Mouse (Mus musculus) erythroid progenitor cell, adult 5-6 weeks (primary cell): ENCODE results near the gene 4933402N03Rik. TPM values are rescaled to one million over a fixed set of nuclear protein-coding genes. Genes with fewer than 3 reads are reported as not detected.

Source experiments
- ATAC-seq: replicated peaks from 2 replicates; pipeline ENCODE4 v1.8.0; 2016; ENCODE audit warnings: moderate number of reproducible peaks, mild to moderate bottlenecking, moderate TSS enrichment, inconsistent platforms; ENCODE audit not compliant: poor library complexity, low FRiP score, severe bottlenecking
- total RNA-seq, 2 experiments: library from RNA; stranded (forward) in 1 of 2; stranded (reverse) in 1 of 2; fragments of 150-400 nt in 1 of 2; fragments of 186-747, 209-891 nt in 1 of 2; gene quantifications; 2 replicates each; pipeline versions ENCODE4 v1.2.3 to v1.2.4; 2015 to 2017; ENCODE audit warnings: low replicate concordance in 2 of 2

Gene 4933402N03Rik
- total RNA-seq (2015; ENCODE audit: low replicate concordance) (not detected in 2 replicates), total RNA-seq (2017; ENCODE audit: low replicate concordance) (not detected in 2 replicates)

DNA sequence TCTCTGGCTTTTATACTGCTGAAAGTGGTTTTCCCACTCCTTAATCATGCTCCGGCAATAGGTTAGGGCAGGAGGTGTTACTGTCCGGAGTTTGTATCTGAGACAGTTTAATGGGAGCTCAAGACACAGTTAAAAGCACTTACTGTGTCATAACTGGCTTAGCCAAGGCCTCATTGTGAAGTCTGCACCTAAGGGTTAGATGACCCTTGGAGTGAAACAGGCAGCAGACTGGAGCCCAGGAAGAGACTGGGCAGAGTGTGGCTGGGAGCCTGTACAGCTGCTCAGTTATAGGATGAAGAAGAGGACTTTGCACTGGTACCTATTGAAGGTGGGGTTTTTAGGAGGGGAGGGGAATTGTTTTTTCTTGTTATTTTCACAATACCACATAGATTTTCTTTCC, at the start of gene 4933402N03Rik:
Gene 4933402N03Rik, minus strand, starts transcription at position 101 of the 400 bp plus-strand sequence.
- ATAC-seq: no peak

- ATAC-seq: no peak
Observed at GRCm38 (mm10) chr7:131187996-131188395, 41.9 kb upstream of the 4933402N03Rik start.

- ATAC-seq: no peak
Observed at GRCm38 (mm10) chr7:131187047-131187446, 40.9 kb upstream of the 4933402N03Rik start.

- no peak for ATAC-seq
Observed at GRCm38 (mm10) chr7:131184339-131184738, 38.2 kb upstream of the 4933402N03Rik start.

DNA sequence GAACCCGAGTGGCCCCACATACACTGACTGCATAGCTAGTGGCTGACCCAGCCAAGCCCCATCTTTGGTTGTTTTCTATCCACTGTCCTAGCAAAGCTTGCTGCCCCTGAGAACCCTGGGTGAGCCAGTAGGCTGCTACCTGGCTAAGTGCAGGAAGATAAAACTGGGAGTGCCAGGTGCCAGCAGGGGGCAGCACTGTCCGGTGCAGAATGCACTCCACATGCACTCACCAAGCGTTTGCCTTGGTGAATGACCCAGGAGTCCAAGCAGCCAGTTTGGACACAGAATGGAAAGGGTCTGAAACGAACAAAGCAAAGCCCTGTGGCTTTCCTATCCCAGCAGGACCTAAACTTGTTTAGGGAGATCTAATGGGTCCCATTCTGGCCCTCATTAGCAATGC, 36.6 kb upstream of the 4933402N03Rik start:
- no peak for ATAC-seq

GRCm38 (mm10) chr7:131174121-131174520, 28.0 kb upstream of the 4933402N03Rik start, which contains the start of gene 5430419D17Rik:
Gene 5430419D17Rik (plus strand): TSS chr7:131174402.
- ATAC-seq: no peak

DNA sequence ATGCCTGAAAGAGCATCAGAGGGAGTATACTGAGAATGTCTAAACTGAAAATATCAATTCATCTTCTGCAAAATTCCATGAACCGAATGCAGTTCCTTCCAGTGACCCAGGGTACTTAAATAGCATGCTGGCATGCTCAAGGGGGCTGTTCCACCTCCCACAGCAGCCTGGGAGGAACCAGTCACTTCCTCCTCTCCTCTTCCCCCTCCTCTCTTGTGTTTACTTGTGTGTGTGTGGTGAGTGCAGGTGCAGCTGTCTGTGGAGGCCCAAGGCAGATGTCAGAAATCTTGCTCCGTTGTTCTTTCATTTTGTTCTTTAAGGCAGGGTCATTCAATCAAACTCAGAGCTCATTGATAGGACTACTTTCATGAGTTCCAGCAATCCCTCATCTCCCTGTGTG, 23.0 kb upstream of the 4933402N03Rik start:
- no peak for ATAC-seq

DNA sequence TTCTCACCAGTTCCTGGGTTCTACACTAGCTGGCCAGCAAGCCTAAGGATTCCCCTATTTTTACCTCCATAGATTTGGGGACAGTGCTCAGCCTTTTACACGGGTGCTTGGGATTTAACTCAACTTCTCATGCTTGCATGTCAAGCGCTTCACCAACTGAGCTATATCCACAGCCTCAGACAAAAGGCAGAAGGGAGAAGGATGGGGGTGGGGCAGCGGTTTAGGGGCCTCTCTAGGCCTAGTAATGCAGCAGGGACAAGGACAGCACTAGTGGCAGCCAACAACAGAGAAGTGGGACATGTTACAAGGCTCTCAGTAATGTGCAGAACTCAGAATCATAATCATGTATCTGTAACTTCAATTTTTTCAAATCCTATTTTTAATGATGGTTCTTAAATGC, 21.7 kb upstream of the 4933402N03Rik start:
- no peak for ATAC-seq

DNA sequence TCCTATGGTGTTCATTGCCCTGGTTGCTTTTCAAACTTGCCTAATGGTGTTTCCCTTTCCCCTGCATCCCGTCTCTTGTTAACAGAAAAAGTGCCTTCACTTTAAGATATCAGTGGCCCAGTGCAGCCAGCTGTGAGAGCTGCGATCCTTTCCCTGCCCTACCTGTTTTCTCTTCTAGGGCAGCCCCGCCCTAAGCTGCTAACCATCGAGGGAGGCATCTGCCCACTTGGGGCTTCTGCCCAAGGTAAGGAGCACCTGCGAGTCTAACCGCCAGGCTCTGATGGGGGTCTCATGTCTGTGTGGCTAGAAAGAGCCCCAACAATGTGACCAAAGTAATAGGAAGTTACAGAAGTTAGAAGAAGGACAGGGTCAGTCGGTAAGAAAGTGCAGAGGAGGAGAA, 16.1 kb upstream of the 4933402N03Rik start:
- ATAC-seq: no peak

DNA sequence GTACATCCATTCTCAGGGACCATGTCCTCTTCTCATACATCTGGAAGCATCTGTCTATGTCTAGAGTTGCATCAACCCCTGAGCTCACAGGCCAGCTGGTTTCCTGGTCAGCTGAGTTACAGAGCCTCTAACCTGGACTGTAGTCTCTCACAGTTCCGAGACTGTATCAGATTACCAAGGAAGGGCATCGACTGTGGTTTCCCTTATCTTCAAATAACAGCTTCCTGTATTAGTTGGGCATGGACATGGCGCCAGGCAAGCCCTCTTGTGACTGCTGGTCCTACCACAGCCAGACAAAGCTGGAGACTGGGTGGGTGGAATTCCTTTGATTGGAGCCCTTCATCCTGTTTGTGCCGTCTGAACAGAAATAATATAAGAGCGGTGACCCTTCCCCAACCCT, 6.9 kb upstream of the 4933402N03Rik start:
- no peak for ATAC-seq

DNA sequence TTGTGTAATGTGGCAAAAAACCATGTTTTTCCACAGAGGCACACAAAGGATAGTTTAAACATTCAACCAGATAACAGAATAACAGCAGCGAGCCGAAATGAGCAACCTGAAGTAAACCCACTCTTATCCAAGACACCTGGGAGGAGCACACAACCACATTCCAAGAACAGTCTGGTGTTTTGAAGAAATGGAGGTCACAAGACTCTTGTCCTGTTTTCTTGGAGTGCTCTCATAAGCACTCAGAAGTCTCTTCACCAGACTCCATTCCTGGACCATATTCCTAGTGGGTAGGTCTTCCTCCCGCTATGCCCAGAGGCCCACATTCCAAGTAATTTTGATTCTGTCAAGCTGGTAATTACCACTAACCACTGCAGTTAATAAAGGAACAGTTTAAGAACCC, 4.1 kb upstream of the 4933402N03Rik start:
- ATAC-seq: no peak

DNA sequence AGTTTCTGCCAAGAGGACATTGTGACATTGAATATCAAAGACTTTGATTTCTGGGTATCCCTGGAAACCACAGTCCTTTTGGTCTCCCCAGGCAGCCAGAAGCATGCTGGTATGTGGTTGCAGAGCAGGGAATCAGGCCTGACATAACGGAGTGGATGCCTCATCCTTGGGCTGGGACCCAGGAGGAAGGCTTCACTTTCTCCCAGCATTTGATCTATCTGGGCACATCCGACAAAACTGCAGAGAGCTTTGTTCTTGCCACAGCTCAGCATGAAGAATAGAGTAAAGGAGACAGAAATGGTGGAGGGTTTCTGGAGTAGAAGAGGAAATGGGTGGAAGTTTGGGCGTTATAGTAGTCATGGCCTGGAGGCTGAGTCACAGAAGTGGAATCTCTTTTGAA, 12.9 kb downstream of the 4933402N03Rik start:
- ATAC-seq: no peak

DNA sequence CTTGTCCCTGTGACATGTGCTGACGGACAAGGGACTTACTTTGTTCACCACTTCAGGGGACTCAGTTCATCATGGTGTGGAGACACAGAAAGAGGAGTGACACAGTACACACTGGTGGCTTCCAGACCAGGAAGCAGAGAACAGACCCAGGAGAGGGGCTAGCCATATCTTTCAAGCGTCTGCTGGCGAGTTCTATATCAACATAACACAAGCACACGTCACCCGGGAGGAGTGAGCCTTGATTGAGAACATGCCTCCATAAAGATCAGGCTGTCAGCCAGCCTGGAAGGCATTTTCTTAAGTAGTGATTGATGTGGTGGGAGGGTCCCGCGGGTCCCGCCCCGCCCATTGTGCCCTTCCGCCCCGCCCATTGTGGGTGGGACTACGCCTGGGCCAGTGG, 16.1 kb downstream of the 4933402N03Rik start:
- no peak for ATAC-seq

DNA sequence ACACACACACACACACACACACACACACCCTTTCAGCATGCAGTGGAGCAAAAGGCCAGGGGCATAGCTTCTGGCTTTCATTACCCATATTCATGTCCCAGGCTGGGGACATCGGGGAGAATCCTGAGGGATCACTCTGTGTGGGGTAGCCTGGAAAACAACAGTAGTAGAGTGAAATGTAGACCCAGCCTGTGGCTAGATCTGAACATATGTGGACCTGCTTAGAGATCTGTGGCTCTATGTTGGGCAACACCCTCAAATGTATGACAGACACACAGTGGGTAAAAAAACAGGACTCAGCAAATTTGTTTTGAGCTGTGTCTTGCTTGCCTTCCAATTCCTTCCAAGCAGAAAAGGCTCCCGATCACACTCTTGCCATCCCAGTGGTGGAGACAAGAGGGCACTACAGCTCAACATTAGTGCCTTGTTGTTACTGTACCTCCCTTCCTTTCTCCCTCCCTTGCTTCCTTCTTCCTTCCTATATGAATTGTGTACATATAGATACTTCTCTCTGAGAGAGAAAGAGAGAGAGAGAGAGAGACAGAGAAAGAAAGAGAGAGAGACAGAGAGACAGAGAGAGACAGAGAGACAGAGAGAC, 23.8 kb downstream of the 4933402N03Rik start:
- no peak for ATAC-seq

DNA sequence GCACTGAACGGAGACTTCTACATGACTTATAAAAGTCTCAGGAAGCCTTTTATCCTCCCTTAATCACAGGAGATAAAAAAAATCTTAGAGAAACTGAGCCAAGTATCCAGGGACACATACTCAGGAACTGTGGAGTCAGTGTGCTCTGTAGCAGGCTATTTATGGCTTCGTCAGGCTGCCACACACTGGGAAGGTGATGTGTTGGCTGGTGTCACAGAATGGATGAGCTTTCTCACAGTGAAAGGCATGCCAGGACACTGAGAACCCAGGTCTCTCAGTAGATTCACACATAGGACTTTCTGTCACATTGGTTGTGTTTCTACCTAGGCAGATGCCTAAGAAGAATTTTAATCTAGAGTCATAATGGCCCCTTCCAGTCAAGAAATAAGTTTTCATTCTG, 31.7 kb downstream of the 4933402N03Rik start:
- no peak for ATAC-seq

GRCm38 (mm10) chr7:131113676-131114075, 32.4 kb downstream of the 4933402N03Rik start:
- no peak for ATAC-seq

DNA sequence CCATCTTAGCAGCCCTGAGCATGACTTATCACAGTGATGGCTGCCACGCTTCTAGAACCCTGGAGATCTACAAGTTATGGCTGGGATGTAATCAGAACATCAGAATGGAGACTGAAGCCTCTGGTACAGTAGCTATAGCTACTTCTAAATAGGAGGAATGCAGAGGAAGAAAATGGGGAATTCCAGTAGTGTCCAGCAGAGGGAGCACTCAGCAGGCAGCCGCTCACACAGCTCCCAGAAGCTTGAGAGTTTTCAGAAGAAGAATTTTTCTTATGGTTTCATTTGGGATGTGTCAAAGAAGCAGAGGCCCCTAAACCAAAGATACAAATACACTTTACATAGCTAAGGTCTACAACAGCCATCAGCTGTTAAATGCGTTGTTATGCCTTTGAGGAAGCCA, 33.6 kb downstream of the 4933402N03Rik start:
- ATAC-seq: no peak

Other genes with a start within 250 kb of the 4933402N03Rik start
- gene Htra1, start 210.2 kb downstream of the 4933402N03Rik start, total RNA-seq (2015; ENCODE audit: low replicate concordance): not detected in 2 replicates
- gene Htra1, start 210.2 kb downstream of the 4933402N03Rik start, total RNA-seq (2017; ENCODE audit: low replicate concordance): not detected in 2 replicates
- gene Dmbt1, start 114.3 kb downstream of the 4933402N03Rik start, total RNA-seq (2015; ENCODE audit: low replicate concordance): not detected in 2 replicates
- gene Dmbt1, start 114.3 kb downstream of the 4933402N03Rik start, total RNA-seq (2017; ENCODE audit: low replicate concordance): not detected in 2 replicates
- gene 5430419D17Rik, start 28.1 kb upstream of the 4933402N03Rik start, total RNA-seq (2015; ENCODE audit: low replicate concordance): not detected in 2 replicates
- not detected in 2 replicates for gene 5430419D17Rik, start 28.1 kb upstream of the 4933402N03Rik start, total RNA-seq (2017; ENCODE audit: low replicate concordance)
- gene Cuzd1, start 176.0 kb upstream of the 4933402N03Rik start, total RNA-seq (2015; ENCODE audit: low replicate concordance): not detected in 2 replicates
- gene Cuzd1, start 176.0 kb upstream of the 4933402N03Rik start, total RNA-seq (2017; ENCODE audit: low replicate concordance): not detected in 2 replicates
- not detected in 2 replicates for gene Fam24b, start 183.2 kb upstream of the 4933402N03Rik start, total RNA-seq (2015; ENCODE audit: low replicate concordance)
- not detected in 2 replicates for gene Fam24b, start 183.2 kb upstream of the 4933402N03Rik start, total RNA-seq (2017; ENCODE audit: low replicate concordance)
- gene Fam24a, start 187.6 kb upstream of the 4933402N03Rik start, total RNA-seq (2015; ENCODE audit: low replicate concordance): not detected in 2 replicates
- not detected in 2 replicates for gene Fam24a, start 187.6 kb upstream of the 4933402N03Rik start, total RNA-seq (2017; ENCODE audit: low replicate concordance)
- 4.3 and 9.2 TPM in 2 replicates for gene 2310057M21Rik, start 216.4 kb upstream of the 4933402N03Rik start, total RNA-seq (2015; ENCODE audit: low replicate concordance)
- 5.6 and 6.0 TPM in 2 replicates for gene 2310057M21Rik, start 216.4 kb upstream of the 4933402N03Rik start, total RNA-seq (2017; ENCODE audit: low replicate concordance)
- gene Pstk, start 224.8 kb upstream of the 4933402N03Rik start, total RNA-seq (2015; ENCODE audit: low replicate concordance): 3.6 and 15.9 TPM in 2 replicates
- gene Pstk, start 224.8 kb upstream of the 4933402N03Rik start, total RNA-seq (2017; ENCODE audit: low replicate concordance): 3.3 and 4.5 TPM in 2 replicates